Mouse (Mus musculus) layer of hippocampus, postnatal 10 days (tissue): ENCODE measurements around the gene Smyd3. TPM values are rescaled to one million over a fixed set of nuclear protein-coding genes. Genes with fewer than 3 reads are reported as not detected.
A peak's percentile ranks its signal among the peaks of the same experiment; 100 is the strongest.
"Not testable (repeated sequence)": the region's sequence is repeated elsewhere in the genome, so short reads cannot be mapped to it uniquely, and the experiment has no call there.

Source experiments
- DNase-seq, 2 experiments: peaks; one replicate each; pipeline ENCODE4 v3.0.0; 2021; ENCODE audit warnings: low spot score in 2 of 2
- total RNA-seq, 2 experiments: library from RNA; stranded (reverse); gene quantifications; 2 replicates each; pipeline ENCODE4 v1.2.3; 2021

Gene Smyd3
- total RNA-seq, 2 experiments from 2014 or later = 21.8 to 26.0 TPM

DNA sequence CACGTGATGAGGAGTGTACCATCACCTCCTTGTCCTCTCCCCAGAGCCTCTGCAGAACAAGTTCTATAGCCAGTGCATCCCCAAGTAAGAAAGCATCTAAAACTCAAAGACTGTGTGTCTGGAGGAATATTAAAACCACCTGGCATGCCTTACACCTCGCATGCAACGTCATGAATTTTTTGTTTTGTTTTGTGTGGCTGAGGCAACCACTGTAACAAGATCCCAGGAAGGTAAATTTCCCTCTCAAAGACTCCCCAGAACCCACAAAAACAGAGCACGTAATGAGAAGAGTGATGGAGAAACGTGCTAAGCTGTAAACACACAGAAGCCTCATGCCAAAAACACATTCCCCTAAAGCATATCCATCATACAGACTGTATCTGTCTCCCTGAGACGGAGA lies 222.2 kb downstream of the Smyd3 start:
- no peak for DNase-seq

DNA sequence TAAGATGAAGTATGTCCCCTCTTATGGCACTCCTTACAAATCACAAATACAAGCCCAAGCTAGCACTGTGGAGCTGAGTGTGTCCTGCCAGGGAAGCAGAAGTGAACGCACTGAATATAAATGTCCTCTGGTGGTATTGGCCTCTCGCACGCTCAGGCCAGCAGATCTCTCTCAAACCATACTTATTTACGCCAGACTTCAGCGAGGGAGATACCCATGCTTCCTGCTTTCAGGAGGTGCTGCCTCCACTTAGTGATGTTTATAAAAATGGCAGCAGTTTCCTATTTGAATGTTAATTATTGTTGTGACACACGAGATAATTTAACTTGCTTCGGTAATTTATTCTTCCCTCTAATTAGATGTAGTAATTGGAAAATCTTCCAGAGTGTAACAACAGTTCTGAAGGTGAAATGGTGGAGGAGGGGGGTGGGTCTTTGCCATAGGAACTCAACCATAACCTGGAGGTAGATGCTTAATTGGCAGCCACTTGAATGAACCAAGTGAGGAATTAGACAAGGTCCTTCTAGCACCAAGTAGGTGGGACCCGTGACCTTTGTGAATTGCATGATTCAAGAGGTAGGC lies 224.0 kb downstream of the Smyd3 start:
- DNase-seq = no peak

DNA sequence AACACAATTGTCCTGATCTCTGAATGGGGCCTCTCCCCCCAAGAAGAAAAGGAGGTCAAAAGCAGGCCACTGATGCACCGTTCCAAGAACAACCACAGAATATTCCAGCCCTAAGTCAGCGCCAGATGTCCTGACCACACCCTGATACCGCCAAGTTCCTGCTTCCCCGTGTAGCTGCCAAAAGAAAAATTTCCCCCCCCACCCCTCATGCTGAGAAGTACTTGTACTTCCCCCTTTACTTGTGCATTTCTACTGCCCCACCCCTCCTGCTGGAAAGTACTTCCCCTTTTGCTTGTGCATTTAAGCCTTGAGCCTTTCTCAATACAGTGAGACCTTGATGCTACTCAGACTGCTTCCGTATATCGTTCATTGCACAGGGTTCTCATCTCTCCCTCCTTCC lies 227.7 kb downstream of the Smyd3 start:
- DNase-seq = not testable (repeated sequence)

DNA sequence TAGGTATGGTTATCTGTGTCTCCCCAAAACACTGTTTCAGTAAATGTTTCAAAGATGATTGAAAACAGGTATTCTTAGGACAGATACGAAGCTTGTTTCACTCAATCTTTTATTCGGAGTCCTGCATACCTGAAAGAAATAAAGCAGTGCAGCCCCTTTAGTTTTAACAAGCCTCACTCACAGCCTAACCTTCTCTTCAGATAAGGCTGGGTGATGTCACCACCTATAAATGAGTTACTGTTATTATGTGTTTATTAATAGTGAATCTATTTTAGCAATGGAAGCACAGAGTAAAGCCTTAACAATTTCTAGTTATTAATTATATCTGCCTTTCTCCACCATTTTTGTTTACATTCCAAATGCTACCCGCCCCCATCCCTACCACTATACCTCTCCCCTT lies 228.1 kb downstream of the Smyd3 start:
- DNase-seq = no peak

DNA sequence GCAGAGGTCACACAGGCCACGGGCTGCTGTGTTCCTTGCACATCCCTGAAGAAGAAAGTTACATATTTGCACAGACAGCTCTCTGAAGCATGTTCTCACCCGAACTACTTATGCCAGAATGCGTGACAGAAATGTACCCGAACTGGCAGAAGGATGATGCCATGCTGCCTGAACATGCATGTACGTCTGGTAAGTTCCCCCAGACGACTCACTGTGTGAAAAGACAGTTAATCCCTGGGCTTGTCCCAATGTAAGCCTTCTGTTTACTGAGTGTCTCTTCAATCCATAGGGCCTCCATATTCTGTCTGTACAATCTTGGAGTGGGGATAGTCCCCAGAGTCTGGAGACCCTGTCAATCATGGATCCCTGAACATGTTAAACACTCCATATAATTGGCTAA lies 231.1 kb downstream of the Smyd3 start:
- DNase-seq = no peak

DNA sequence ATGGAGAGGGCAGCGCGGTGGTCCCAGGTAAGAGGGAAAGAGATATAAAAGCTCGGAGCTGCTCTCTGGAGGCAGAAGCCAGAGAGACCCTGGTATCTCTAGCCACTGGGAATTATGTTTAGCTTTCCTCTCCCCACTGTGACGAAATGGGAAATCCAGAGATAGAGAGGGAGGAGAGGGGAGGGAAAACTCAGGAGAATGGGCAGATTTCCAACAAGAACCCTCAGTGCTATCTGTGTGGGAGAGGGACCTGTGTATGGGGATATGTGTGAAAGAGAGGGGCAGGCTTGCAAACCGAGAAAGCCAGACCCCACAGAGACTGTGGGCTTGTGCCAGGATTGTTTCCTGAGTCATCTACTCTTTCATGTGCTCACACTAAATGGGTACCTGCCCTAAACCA lies 235.0 kb downstream of the Smyd3 start:
- no peak for DNase-seq

DNA sequence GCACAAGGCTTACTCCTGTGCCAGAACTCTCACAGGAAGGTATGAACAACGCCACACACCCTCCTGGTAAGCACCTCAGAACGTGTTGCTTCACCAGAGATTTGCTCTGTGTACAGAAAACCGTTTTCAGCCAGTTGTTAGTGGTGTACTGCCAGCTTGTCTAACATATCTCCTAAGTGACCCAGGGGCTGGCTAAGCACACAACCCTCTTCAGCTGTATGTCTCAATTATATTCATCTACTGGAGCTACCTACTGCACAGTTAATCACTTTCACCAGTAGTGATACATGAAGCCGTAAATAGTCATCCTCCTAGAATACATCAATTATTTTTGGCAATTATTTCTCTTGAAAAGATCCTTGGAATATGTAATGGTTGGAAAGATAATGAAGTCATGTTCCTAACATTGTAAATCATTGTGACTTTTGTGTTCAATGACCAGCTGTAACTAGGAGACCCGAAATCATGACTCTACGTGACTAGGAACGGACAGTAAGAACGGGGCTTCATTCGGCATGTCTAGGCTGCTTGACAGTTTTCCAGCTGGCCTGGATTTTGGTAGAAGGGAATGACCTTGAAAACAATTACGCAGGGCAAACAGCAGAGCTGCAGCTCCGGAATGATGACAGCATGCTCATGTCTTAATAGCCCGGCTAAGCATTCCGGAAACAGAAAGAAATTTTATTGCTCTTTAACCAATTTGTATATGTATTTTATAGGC lies 236.3 kb downstream of the Smyd3 start:
- peak in 1 of 2 experiments; percentile 20 for DNase-seq

DNA sequence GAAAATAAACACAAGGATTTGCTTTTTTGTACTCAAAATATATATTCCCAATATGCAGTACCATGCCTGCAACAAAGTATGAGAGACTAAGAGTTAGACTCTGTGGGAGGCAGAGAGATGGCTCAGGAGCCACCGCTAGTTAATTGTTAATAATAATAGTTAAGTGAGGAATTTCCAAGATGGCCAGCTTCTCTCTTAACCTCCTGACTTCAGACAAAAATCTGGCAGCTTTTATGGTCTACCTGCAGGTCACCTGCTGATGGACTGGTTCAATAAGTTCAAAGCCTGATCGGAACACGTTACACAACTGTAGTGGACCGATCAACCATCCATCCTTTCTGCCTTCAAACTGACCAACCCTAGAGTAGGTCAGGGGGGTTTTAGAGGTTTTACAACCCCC lies 238.7 kb downstream of the Smyd3 start:
- no peak for DNase-seq

DNA sequence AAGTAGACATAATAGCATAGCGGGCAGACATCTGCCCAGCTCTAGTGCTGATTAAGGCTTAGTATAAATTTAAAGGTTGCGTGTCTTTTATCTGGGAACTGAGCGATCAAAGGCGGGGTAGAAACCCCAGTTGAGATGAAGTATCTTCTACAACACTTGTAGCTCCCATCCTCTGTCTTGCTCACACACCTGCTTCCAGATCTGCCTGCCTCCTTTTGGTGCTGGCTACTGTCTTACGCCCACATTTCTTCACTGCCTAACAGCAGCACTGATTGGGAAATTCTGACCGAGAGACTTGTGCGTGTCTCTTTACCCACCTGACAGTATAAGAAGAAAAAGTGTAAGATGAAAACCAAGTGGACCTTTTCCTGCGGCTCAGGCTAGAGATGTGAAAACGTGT lies 240.5 kb downstream of the Smyd3 start:
- DNase-seq = no peak

DNA sequence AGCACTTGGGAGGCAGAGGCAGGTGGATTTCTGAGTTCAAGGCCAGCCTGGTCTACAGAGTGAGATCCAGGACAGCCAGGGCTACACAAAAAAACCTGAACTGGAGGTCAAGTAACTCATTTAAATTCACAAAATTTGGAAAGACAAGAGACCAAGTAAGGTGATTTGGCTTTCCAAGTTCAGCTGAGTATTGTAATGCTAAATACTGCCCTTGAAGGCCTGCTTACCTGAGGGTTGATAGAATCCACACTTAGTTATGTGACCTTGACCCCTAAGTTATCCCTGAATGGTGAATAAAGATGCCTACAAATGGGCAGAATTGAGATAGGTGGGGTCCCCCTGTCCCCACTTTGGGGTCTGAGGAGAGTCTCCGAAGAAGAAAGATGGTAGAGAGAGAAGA lies 241.0 kb downstream of the Smyd3 start:
- DNase-seq = no peak

DNA sequence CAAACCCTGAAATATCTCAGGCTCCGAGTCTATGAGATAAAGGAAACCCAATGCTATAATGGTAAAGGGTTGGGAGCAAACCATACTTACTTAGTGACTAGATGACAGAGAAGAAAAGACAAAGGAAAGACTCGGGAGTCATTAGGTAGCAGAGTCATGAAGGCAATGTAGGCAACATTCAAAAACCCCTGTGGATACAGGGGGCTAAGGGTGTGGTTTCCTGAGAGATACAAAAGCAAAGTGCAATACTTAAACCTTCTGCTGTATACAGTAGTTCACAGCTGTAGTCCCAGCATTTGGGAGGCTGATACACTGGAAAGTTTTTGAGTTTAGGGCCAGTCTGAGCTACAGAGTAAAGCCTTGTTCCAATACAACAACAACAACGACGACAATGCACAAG lies 244.9 kb downstream of the Smyd3 start:
- no peak for DNase-seq

DNA sequence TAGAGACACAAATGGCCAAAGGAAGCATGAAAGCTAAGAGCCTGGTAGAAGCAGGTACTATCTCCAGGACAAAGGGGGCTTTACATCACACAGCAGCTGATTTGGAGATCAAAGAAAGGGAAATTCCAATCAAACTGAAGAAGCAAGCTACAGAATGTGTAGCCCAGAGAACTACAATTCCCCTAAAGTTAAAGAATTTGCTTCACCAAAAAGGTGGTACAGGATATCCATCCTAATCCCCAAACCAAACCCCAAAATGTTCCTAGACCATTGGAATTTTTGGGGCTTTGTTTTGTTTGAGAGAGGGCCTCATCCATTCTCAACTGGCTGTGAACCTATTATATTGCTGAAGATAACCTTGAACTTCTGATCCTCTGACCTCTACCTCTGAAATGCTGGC lies 245.5 kb downstream of the Smyd3 start:
- DNase-seq = no peak

DNA sequence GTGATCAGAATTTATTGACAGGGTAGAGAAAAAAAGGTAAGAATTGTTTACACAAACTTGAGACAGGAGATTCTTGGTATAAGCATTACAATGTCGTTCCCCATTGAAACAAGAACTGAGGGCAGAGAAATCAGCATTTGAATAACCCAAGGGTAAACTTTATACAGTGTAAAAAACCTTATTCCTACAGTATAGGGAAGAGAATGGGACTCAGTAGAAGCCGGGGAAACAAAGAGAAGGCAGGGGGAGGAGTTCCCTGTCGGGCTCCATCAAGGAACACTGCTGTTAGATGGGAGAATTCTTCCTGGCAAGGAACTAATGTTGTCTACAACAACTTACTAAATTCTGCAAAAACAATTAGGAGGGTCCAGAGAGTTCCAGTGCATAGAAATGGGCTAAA lies 250.9 kb downstream of the Smyd3 start:
- no peak for DNase-seq

DNA sequence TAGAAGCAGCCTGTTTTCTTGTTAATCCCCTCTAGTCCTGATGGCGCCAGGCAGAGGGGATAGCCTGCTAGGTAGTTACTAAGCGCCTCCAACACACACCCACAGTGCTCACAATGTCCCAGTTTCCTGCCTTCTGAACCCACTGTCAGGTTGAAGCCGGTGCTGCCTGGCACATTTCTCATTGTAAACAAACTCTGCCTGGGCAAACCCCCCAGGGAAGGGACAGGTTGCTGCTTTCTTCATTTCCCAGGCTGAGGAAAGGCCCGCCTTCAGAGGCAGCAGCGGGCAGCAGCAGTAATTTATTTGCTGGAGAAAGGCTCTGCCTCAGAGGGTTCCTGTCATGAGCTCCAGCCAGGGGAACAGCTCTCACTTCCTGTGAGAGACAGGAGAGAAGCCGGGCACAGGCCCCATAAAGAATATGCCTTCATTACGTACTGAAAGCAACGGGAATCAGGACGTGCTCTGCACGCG lies 256.3 kb downstream of the Smyd3 start:
- peak; percentile 21 to 23 for DNase-seq

DNA sequence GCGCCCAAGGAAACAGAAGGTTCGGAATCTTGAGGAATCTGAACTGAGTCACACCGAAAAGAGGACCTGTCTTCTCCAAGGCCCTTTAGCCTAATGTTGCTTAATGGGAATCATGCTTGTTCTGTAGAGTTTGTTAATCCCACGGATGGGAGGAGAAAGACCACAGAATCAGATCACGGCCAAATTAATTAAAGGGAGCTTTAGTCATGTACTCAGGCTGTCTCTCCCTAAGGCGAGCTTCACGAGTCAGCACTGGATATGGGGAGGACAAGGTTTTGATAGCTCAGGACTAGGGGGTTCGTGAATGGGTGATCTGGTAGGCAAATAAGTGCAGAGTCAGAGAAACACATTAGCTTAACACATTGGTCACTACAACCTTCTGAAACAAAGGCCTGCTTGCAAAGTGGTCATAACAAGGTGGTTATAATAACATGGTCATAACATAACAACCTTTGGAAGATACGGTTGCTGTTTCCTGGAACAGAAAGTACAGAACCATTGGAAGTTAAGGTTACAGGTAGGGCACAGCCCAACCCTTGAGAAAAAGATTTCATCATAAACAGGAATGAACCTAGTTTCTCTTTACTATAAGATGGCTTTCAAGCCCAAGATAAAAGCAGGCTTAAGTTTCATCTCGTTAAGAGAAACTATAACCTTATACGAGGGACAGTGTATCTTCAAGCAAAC lies 261.9 kb downstream of the Smyd3 start:
- DNase-seq = no peak

DNA sequence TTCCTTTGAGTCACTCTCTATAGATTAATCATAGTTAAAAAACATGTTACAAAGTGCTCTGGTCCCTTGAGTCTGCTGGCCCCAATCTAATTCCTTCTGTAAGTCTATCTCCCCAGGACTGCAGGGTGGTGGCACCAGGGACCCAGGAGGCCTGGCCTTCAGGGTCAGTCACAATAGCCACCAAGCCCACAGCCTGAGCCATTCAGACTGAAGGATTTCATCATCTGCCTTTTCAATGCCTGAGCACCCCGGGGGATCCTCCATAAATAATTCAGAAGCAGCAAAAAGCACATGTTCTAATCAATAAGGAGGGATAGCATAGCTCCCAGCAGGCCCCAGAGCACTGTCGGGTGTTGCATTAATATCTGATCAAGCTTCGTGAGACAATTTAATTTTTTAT lies 263.3 kb downstream of the Smyd3 start:
- DNase-seq = no peak

DNA sequence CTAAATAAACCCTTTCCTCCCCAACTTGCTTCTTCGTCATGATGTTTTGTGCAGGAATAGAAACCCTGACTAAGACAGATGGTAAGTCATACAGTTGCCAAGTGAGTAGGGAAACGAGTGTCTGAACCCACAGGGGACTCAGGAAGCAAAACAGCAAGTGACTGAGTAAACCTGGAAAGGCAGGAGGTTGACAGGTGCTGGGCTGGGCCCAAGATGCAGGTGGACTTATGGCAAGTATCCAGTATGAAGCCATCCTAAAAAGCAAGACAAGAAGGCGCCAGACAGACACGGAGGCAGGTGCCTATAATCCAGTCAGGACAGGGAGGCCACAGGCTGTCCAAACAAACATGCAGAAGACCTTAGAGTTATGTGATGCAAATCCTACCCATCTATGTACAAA lies 265.2 kb downstream of the Smyd3 start:
- no peak for DNase-seq

DNA sequence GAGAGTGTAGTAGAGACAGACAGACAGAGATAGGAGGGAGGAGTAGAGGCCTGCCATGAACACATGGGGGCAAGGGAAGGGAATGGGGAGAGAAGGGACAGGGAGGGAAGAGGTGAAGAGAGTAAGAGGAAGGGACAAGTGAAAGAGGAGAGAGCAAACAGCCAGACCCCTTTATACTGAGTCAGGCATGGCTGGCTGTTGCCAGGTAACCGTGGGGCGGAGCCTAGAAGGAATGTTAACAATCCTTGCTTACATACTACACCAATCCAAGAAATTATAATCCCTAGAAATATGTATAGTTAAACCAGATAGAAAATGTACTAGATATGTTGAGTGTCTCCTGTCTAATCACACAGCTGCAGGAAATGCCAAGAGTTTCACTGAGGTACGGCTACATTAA lies 267.5 kb downstream of the Smyd3 start:
- DNase-seq = no peak

DNA sequence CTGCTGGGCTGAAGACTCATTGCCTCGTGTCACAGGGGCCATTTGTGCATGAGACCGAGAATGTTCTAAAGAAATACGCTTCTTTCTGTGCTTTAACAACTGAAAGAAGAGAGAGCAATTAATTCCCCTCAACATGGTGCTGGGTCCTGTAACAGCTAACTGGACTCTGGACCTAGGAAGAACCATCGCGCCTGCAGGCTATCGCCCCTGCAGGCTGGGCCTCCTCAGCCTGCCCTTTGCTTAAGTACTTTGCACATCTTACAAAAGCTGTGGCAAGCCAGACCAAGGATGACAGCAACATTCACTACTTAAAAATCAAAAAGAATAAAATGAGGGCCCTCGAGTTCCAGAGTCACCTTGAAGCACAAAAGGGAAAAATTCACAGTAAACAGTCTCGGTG lies 274.3 kb downstream of the Smyd3 start:
- no peak for DNase-seq

DNA sequence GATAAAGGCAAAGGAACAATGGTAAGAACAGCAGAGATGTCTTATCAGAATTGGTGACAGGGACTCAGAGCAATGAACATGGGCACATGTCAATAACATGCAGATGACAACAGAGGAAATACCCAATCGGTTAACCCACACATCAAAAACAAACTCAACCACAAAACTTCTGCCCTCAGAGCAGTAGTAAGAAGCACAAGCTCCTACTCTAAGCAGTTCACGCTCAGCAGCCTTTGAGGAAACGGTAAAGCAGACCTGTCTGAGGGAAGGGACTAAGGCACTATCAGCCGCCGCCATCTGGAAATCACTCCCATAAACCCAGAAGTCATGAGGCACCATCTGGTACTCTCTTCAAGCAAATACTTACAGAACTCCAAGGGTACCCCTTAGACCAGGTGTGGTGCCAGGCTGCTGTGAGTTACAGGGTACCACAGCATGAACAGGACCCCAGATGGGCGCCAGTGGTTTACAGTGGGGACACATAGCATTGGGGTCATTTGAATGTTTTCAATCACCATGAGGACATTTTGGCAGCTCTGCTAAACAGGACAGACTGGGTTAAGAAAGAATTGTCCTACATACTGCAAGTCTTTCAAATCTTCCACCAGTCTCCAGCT lies 277.1 kb downstream of the Smyd3 start:
- DNase-seq = no peak

DNA sequence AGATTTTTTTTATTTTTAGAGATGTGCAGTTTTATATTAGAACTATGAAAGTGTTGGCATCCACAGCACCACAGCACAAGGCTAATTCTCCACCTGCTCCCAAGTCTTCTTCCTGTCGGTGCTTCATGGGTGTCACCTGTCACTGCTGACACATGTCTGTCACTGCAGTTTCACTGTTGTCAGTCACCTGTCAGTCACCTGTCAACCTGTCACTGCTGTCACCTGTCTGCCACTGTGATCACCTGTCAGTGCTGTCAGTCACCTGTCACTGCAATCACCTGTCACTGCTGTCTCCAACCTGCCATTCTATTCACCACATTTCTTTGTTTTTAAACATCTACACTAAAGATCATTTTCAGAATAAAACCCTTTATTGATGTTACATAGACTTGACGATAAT lies 279.2 kb downstream of the Smyd3 start:
- DNase-seq = no peak

DNA sequence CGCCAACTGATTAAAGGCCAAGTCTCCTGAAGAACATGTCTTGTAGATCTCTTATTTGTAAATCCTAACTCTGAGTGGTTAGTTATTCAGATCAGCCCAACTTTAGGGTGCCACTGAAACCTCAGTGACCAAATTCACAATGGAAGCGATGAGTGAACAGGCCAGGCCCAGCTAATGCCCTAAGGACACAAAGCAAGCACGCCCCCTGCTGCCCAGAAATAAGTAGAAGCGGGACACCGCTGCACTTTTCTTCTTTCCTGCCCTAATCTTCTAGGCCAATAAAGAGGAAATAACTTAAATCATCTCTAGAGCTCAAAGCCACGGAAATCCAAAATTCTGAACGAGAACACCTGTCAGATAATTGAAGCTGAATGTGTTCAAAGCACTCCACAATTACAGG lies 279.9 kb downstream of the Smyd3 start:
- peak; percentile 19 to 26 for DNase-seq
